Mouse (Mus musculus) testis, adult 2 months (tissue): Measurements from ENCODE around the gene Tox3.

Experiments
- CTCF ChIP-seq: fragments of 200-500 bp; IDR thresholded peaks from 2 replicates; pipeline ENCODE4 v1.5.1; 2012; ENCODE audit warnings: low read depth, mild to moderate bottlenecking, inconsistent platforms, low read length, moderate library complexity; ENCODE audit not compliant: control insufficient read depth, insufficient read depth, insufficient replicate concordance
- POLR2A ChIP-seq: fragments of 200-500 bp; IDR thresholded peaks from 2 replicates; pipeline ENCODE4 v1.6.1; 2012; ENCODE audit warnings: low read depth, mild to moderate bottlenecking, inconsistent platforms, low read length, moderate library complexity; ENCODE audit not compliant: control insufficient read depth

GRCm38 (mm10) chr8:90349709-90350562 lies 1.8 kb upstream of the Tox3 start:
- no peak for TF ChIP-seq POLR2A
- no peak for TF ChIP-seq CTCF
